Mouse (Mus musculus) thymus, adult 2 months (tissue): Measurements from ENCODE around the gene Itga1. TPM values are rescaled to one million over a fixed set of nuclear protein-coding genes. Genes with fewer than 3 reads are reported as not detected.

Source experiments
- DNase-seq: peaks from one replicate; pipeline ENCODE4 v3.0.0; 2021
- H3K27ac ChIP-seq: fragments of 200-500 bp; 2 replicates; pipeline ENCODE4 v1.5.1; 2012; ENCODE audit warnings: low read length, control low read depth; ENCODE audit not compliant: control insufficient read depth, insufficient read depth
- H3K27me3 ChIP-seq: fragments of 200-500 bp; 2 replicates; pipeline ENCODE4 v1.6.1; 2012; ENCODE audit warnings: mild to moderate bottlenecking, low read length, moderate library complexity, mixed read lengths; ENCODE audit not compliant: control insufficient read depth, insufficient read depth
- H3K36me3 ChIP-seq: fragments of 200-500 bp; 2 replicates; pipeline ENCODE4 v1.6.1; 2012; ENCODE audit warnings: mild to moderate bottlenecking, low read length, moderate library complexity; ENCODE audit not compliant: control insufficient read depth, insufficient read depth
- H3K4me1 ChIP-seq: fragments of 200-500 bp; replicated peaks from 2 replicates; pipeline ENCODE4 v1.6.1; 2012; ENCODE audit warnings: low read length; ENCODE audit not compliant: control insufficient read depth, insufficient read depth
- H3K4me3 ChIP-seq: fragments of 200-500 bp; 2 replicates; pipeline ENCODE4 v1.5.1; 2012; ENCODE audit warnings: mild to moderate bottlenecking, low read length, control low read depth, moderate library complexity; ENCODE audit not compliant: control insufficient read depth, insufficient read depth
- CTCF ChIP-seq: fragments of 200-500 bp; IDR thresholded peaks from 2 replicates; pipeline ENCODE4 v1.5.1; 2012; ENCODE audit warnings: mild to moderate bottlenecking, control low read depth, low read length, moderate library complexity, borderline replicate concordance; ENCODE audit not compliant: control insufficient read depth, poor library complexity, insufficient read depth; ENCODE audit errors: extremely low read depth
- POLR2A ChIP-seq: fragments of 200-500 bp; IDR thresholded peaks from 2 replicates; pipeline ENCODE4 v1.6.1; 2012; ENCODE audit warnings: mild to moderate bottlenecking, low read length, control low read depth, moderate library complexity; ENCODE audit not compliant: control insufficient read depth, poor library complexity, insufficient read depth; ENCODE audit errors: extremely low read depth
- WGBS: fragments of 180-500 bp; shearing (Covaris S2); methylation state at CpG from one replicate; pipeline ENCODE4 v1.1.7; 2018; 5-methylcytosine and 5-hydroxymethylcytosine counted together
- polyA plus RNA-seq: library from polyadenylated mRNA; depleted of rRNA; stranded (reverse); fragments of >200 nt; gene quantifications from 2 replicates; pipeline ENCODE4 v1.2.3, GENCODE M21; 2012

Itga1 gene
- polyA plus RNA-seq, 1 experiment, result 2.0 TPM

GRCm38 (mm10) chr13:115100381-115101177, 1.2 kb downstream of the Itga1 start:
- H3K27ac ChIP-seq, result no peak overlapping the region
- no peak for DNase-seq
- TF ChIP-seq CTCF (no peak), POLR2A (no peak)
- H3K4me3 ChIP-seq, result no peak overlapping the region
- 81% methylated on average over 11 of the region's 11 CpGs for WGBS
- H3K36me3 ChIP-seq, result no peaks in the 10 kb centered on the region
- H3K27me3 ChIP-seq, result peaks cover 5% of the 10 kb centered on the region
- H3K4me1 ChIP-seq, result no peaks in the 10 kb centered on the region

DNA sequence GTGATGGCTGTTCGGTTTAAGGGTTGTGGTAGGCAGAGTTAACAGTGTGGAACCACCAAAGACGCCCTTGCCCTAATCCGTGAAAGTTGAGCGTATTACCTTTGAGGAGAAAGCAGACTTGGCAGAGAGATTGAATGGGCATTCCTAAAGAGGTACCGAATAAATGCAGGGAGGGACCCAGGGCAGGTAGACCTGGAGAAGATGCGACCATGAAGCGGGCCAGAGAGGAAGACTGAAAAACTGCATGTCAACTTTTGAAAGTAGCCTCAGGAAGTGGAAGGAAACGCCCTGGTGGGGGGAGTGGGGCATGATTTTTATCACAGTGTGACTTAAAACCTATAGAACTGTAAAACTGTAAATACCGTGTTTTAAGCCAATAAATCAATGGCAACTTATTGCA, 2.4 kb downstream of the Itga1 start:
- no peaks in the 10 kb centered on the region for H3K36me3 ChIP-seq
- H3K27ac ChIP-seq, result no peak overlapping the region
- TF ChIP-seq POLR2A (no peak), CTCF (no peak)
- no peaks in the 10 kb centered on the region for H3K4me1 ChIP-seq
- DNase-seq, result no peak
- WGBS, result 87% methylated on average over 9 of the region's 9 CpGs
- peaks cover 5% of the 10 kb centered on the region for H3K27me3 ChIP-seq
- no peak overlapping the region for H3K4me3 ChIP-seq

DNA sequence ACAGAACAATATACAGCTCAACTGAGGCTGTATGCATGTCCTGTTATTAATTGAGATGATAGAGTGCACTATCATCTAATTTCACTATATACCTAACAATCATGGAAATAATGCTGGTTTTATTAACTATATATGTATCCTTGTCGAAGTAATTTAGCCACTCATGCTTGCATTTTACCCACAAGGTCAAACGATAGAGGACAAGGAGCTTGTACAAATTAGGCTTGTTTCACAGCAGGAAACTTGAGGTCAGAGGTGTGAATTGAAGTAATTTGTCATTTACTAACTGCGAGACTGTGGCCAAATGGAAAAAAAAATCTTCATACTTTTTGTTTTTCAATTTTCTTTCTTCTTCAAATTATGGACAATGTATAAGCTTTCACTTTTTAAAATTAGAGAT, 3.5 kb downstream of the Itga1 start:
- no peak overlapping the region for H3K4me3 ChIP-seq
- no peak overlapping the region for H3K27ac ChIP-seq

DNA sequence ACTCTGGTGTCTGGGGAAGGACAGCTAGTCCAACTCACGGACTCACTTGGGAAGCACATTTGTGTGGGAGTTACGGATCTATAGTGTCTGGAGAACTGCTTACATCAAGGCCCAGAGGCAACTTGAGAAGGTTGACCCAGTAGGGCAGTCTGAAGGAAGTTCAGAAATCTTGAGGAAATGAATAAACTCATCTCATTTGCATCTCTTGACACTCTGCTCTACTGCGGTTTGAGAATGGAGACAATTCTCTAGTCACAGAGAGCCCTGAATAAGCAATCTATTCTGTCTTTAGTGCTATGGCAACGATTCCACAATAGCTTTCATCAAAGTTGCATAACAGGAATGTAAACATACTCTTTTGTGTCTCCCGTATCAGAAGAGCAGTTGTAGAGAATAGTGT, 4.8 kb downstream of the Itga1 start:
- peaks cover 5% of the 10 kb centered on the region for H3K27me3 ChIP-seq
- TF ChIP-seq POLR2A (no peak), CTCF (no peak)
- no peak overlapping the region for H3K4me3 ChIP-seq
- no peak for DNase-seq
- no peaks in the 10 kb centered on the region for H3K36me3 ChIP-seq
- H3K27ac ChIP-seq, result no peak overlapping the region
- WGBS, result 80% methylated on average over 5 of the region's 5 CpGs
- no peaks in the 10 kb centered on the region for H3K4me1 ChIP-seq

More for the DNA sequence above, 3.5 kb downstream of the Itga1 start:
- no peak for DNase-seq
- TF ChIP-seq POLR2A, result no peak
- TF ChIP-seq CTCF, result no peak
- 86% methylated on average over 3 of the region's 3 CpGs for WGBS
- Histone ChIP-seq H3K27me3 (peaks cover 5% of the 10 kb centered on the region), H3K4me1 (no peaks in the 10 kb centered on the region), H3K36me3 (no peaks in the 10 kb centered on the region)

DNA sequence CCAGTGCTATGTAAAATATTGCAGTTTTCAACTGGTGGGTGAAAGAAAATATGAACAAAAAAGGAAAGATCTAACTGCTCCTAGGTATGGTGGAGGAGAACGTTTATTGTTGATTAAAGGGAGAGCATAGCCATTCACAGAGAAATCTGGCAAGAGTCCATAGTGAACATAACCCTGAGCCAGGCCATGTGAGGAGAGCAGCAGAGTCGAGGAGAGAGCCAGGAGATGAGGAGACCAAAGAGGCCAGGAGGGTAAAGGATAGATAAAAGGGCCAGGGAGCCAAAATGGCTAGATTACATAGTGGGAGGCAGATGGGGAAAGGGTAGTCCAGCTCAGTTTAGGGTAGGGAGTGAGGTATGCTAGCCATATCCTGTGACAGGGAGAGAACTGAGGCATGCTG, 5.5 kb downstream of the Itga1 start:
- 68% methylated on average over 2 of the region's 2 CpGs for WGBS
- TF ChIP-seq POLR2A, result no peak
- no peak for TF ChIP-seq CTCF
- DNase-seq, result no peak
- no peaks in the 10 kb centered on the region for H3K36me3 ChIP-seq
- H3K27ac ChIP-seq, result no peak overlapping the region
- H3K27me3 ChIP-seq, result peaks cover 3% of the 10 kb centered on the region; the same call in 1 of the 2 replicates
- H3K4me3 ChIP-seq, result no peak overlapping the region
- no peaks in the 10 kb centered on the region for H3K4me1 ChIP-seq

DNA sequence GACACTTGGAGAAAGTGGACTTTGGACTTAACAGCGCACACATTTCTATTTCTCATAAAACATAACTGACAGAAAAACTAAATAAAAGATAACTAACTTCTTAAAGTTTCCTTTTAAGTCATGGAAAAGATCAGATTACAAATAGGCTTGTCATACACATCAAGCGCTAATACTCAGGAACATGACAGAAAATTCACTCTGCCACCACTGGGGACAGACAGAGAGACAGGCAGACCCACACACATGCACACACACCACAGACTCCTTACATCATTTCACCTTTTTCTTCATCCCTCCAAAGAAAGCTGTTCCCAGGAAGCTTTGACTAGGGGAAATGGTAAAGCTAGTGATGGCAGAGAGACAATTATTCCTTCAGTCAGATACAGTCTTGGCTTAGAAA, 6.4 kb downstream of the Itga1 start:
- no peak overlapping the region for H3K4me3 ChIP-seq
- H3K27ac ChIP-seq, result no peak overlapping the region
- no peaks in the 10 kb centered on the region for H3K36me3 ChIP-seq
- TF ChIP-seq CTCF (no peak), POLR2A (no peak)
- H3K27me3 ChIP-seq, result no peaks in the 10 kb centered on the region
- DNase-seq, result no peak
- H3K4me1 ChIP-seq, result 0 out of 2 replicates have a peak, but pooled peaks cover 3% of the 10 kb centered on the region
- WGBS, result 93% methylated on average over 2 of the region's 2 CpGs

- Histone ChIP-seq H3K4me1 (peaks cover 15% of the 10 kb centered on the region), H3K4me3 (no peak overlapping the region), H3K27ac (no peak overlapping the region), H3K36me3 (no peaks in the 10 kb centered on the region), H3K27me3 (no peaks in the 10 kb centered on the region)
- no peak for DNase-seq
- TF ChIP-seq POLR2A (no peak), CTCF (no peak)
- 69% methylated on average over 3 of the region's 3 CpGs for WGBS
Observed at GRCm38 (mm10) chr13:115091511-115091910, 10.3 kb downstream of the Itga1 start.
